Mouse (Mus musculus): ENCODE results near the gene Birc5. TPM values are rescaled to one million over a fixed set of nuclear protein-coding genes. Genes with fewer than 3 reads are reported as not detected.
A peak's percentile ranks its signal among the peaks of the same experiment; 100 is the strongest.

Gene Birc5
- polyA plus RNA-seq, 1 experiment from 2014 or later: 344 TPM

DNA sequence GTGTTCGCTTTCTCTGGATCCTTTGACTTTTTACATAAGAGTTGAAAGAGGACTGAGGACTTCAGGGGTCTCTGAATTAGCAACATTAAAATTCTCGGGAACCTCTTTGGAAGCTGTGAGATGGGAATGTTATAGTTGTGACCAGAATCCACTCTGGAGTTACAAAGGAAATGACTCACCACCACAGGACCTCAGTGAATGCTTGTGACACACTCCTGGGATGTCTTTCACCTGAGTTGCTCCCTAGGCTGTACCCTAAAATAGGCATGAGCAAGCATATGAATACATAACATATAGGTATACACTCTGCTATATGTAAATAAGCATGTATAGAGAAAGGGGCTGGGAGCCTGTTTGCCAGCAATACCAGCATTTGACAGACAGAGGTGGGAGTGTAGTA, 5.6 kb upstream of the Birc5 start:
- 91% methylated on average over 2 of the region's 2 CpGs for WGBS
- Histone ChIP-seq H3K4me3 (no peak overlapping the region), H3K27me3 (no peaks in the 10 kb centered on the region), H3K4me1 (peaks cover 21% of the 10 kb centered on the region), H3K9ac (no peak overlapping the region), H3K9me3 (no peaks in the 10 kb centered on the region), H3K4me2 (no peak overlapping the region), H3K27ac (no peak overlapping the region), H3K36me3 (no peaks in the 10 kb centered on the region)
- ATAC-seq (ENCODE audit: insufficient number of reproducible peaks, insufficient read depth, low FRiP score, low TSS enrichment, low read depth): no peak

DNA sequence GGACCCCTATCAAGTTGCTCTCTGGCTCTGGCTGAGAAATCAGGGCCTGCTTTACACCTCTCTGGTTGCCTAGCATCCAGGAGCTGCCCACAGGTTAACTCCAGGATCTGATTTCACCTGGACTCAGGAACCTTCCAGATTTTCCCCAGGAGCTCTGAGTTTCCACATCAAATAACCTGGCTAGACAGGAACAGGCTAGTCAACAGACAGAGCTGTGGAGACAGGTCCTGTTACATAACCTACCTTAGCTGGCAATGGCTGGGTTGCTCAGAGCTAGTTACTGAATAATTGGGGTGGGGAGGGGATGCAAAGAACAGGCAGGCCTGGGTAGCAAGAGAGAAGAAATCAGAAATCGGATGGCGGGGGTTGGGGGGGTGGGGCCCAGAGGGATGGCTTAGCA, 4.1 kb upstream of the Birc5 start:
- ATAC-seq (ENCODE audit: insufficient number of reproducible peaks, insufficient read depth, low FRiP score, low TSS enrichment, low read depth): no peak
- no peaks in the 10 kb centered on the region for H3K27me3 ChIP-seq
- H3K4me1 ChIP-seq: peaks cover 22% of the 10 kb centered on the region
- no peak overlapping the region for H3K4me3 ChIP-seq
- H3K9ac ChIP-seq: peak overlapping the region; percentile 51; the same call in 1 of the 2 replicates
- peak overlapping the region; percentile 48; the same call in 1 of the 2 replicates for H3K27ac ChIP-seq
- 63% methylated on average over 2 of the region's 2 CpGs for WGBS
- no peaks in the 10 kb centered on the region for H3K36me3 ChIP-seq
- no peaks in the 10 kb centered on the region for H3K9me3 ChIP-seq
- no peak overlapping the region for H3K4me2 ChIP-seq

DNA sequence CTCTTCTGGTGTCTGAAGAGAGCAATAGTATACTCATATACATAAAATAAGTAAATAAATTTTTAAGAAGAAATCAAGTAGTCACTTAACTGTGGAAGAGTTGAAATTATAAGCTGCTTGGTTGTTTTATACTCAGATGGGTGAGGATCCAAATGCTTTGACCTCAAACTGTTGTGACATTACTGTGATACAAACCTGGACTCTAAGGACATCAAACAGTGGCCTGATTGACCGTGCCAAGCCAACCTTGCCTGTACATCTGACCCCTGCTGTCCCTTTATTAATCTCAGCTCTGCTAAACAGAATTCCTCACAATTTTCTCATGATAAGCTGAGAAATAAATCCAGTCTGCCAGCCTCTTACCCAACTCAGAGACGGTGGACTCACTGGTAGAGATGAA, 3.4 kb upstream of the Birc5 start:
- H3K27me3 ChIP-seq: no peaks in the 10 kb centered on the region
- no peak overlapping the region for H3K4me2 ChIP-seq
- 83% methylated on average over 2 of the region's 2 CpGs for WGBS
- H3K36me3 ChIP-seq: no peaks in the 10 kb centered on the region
- H3K9ac ChIP-seq: no peak overlapping the region
- peaks cover 28% of the 10 kb centered on the region for H3K4me1 ChIP-seq
- ATAC-seq (ENCODE audit: insufficient number of reproducible peaks, insufficient read depth, low FRiP score, low TSS enrichment, low read depth): no peak
- no peak overlapping the region for H3K27ac ChIP-seq
- H3K4me3 ChIP-seq: no peak overlapping the region
- no peaks in the 10 kb centered on the region for H3K9me3 ChIP-seq

DNA sequence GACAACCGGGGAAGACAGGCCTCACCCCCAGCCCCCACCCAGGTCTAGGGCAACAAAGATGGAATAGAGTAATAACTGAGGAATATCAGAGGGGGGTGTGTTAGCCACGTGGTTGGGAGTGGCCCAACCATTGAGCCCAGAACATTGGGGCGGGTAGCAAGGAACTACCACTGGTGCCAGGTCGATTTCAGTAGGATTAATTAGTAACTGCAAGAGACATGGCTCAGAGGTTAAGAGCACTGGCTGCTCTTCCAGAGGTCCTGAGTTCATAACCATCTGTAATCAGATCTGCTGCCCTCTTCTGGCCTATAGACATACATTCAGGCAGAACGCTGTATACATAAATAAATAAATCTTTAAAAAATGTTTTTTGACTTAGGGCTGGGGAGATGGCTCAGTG, 2.4 kb upstream of the Birc5 start:
- H3K27me3 ChIP-seq: no peaks in the 10 kb centered on the region
- 63% methylated on average over 5 of the region's 5 CpGs for WGBS
- no peak overlapping the region for H3K9ac ChIP-seq
- no peak for ATAC-seq (ENCODE audit: insufficient number of reproducible peaks, insufficient read depth, low FRiP score, low TSS enrichment, low read depth)
- no peak overlapping the region for H3K27ac ChIP-seq
- H3K4me1 ChIP-seq: peaks cover 32% of the 10 kb centered on the region
- no peaks in the 10 kb centered on the region for H3K36me3 ChIP-seq
- H3K9me3 ChIP-seq: no peaks in the 10 kb centered on the region
- H3K4me3 ChIP-seq: no peak overlapping the region
- H3K4me2 ChIP-seq: no peak overlapping the region

DNA sequence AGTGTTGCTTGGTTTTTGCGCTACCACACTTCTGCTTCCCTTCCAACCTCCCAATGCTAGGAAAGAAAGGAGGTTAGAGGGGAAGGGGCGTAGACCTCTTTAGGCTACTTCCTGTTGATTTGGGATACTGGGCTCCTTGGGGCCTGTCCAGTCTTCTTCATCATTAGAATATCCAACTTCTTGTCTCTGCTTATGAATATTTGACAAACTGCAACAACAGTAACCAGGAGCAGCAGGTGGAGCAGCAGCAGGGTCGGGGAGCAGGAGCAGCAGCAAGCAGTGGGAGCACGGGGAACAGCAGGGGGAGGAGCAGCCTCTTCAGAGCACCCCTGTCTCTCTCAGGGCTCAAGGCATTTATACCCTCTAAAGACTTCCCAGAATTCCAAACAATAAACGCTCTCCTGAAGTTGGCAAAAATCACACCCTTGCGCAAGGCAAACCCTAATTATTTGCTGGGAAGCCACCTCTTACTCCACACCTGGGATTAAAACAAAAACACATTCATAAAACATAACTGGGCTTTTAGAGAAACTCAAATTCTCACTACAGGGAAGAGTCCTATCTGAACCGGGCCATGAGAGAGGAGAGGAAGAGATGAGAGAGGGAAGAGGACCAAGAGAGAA, 1.3 kb upstream of the Birc5 start:
- H3K27ac ChIP-seq: peak overlapping the region; percentile 98
- H3K4me1 ChIP-seq: peaks cover 32% of the 10 kb centered on the region
- peak overlapping the region; percentile 86 for H3K9ac ChIP-seq
- WGBS: 79% methylated on average over 7 of the region's 7 CpGs
- H3K36me3 ChIP-seq: peaks cover 6% of the 10 kb centered on the region
- ATAC-seq (ENCODE audit: insufficient number of reproducible peaks, insufficient read depth, low FRiP score, low TSS enrichment, low read depth): no peak
- H3K27me3 ChIP-seq: no peaks in the 10 kb centered on the region
- peak overlapping the region; percentile 88 for H3K4me2 ChIP-seq
- peak overlapping the region; percentile 69 for H3K4me3 ChIP-seq
- H3K9me3 ChIP-seq: no peaks in the 10 kb centered on the region

DNA sequence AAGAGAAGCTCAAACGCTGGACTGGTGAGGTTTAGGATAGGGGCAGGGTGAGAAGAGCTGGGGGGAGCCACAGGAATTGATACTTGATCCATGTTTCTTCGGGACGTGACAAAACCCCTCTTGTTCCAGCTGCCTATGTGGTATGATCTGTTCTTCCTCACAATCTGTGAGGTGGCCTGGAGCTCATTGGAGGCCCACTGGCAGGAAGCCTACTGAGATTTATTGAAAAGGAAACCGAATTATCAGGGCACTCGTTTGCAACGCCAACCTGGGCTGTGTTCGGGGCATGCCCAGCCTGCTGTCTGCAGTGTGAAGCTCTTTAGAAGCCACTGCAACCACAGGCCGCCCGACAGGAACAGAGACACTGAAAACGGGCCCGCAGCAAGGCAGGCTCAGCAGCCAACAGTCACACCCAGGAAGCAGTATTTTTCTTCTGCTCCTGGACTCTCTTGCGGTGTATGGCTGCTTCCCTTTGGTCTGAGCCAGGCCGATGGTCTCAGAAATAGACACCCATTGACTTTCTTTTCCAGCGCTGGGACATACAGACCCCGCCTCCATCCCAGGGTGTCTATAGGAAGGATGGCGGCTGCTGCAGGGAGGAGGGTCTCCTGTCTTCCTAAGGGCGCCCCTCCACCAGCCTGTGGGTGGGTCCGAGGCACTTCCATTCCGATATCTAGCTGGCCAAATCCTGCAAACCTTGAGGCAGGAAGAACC, 623 bp upstream of the Birc5 start:
- 4% methylated on average over 19 of the region's 19 CpGs for WGBS

DNA sequence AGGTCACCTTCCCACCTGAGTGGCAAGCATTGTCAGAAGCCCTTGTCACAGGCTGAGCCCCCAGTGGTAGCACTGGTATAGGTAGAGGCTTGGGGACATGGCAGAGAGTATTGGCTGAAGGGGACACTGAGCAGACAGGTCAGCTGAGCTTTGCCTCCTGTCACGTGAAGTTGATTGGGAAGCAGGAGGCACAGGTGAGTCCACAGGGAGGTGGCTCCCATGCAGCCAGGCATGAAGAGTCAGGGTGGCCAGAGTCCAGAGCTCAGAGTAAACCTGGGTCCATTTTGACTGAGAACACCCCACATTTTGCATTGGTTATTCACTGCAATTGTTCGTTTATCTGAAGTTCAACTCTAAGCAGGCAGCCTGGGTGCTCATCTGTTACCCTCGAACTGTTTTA, 3.8 kb downstream of the Birc5 start:
- peaks cover 26% of the 10 kb centered on the region for H3K4me1 ChIP-seq
- H3K9ac ChIP-seq: no peak overlapping the region
- H3K27ac ChIP-seq: no peak overlapping the region
- H3K27me3 ChIP-seq: no peaks in the 10 kb centered on the region
- WGBS: 90% methylated on average over 3 of the region's 3 CpGs
- H3K4me3 ChIP-seq: no peak overlapping the region
- H3K4me2 ChIP-seq: no peak overlapping the region
- no peaks in the 10 kb centered on the region for H3K9me3 ChIP-seq
- peaks cover 56% of the 10 kb centered on the region for H3K36me3 ChIP-seq
- no peak for ATAC-seq (ENCODE audit: insufficient number of reproducible peaks, insufficient read depth, low FRiP score, low TSS enrichment, low read depth)

More for the DNA sequence above, 623 bp upstream of the Birc5 start:
- ATAC-seq (ENCODE audit: insufficient number of reproducible peaks, insufficient read depth, low FRiP score, low TSS enrichment, low read depth): peak; percentile 69
- H3K4me3 ChIP-seq: peak overlapping the region; percentile 69
- H3K27me3 ChIP-seq: no peaks in the 10 kb centered on the region
- peaks cover 14% of the 10 kb centered on the region for H3K36me3 ChIP-seq
- H3K4me1 ChIP-seq: peaks cover 32% of the 10 kb centered on the region
- peak overlapping the region; percentile 88 for H3K4me2 ChIP-seq
- H3K9ac ChIP-seq: peak overlapping the region; percentile 86
- H3K27ac ChIP-seq: peak overlapping the region; percentile 98
- no peaks in the 10 kb centered on the region for H3K9me3 ChIP-seq

DNA sequence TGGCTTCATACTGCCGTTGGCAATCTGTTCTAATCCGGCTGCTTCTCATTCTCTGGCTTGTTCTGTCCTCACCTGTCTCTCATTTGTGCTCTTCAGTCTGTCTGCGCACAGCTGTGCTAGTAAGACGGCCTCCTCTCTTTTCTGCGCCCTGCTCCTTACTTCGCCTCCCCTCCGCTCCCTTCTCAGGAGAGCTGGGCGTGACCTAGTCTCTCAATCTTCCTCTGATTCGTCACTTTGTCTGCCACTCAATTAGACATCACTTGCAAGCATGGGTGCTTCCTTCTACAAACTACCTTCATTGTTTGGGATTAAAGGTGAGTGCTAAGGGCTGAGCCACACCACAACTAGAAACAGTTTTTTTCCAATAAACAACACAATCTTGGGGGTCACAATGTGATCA, 5.2 kb downstream of the Birc5 start:
- no peak for ATAC-seq (ENCODE audit: insufficient number of reproducible peaks, insufficient read depth, low FRiP score, low TSS enrichment, low read depth)
- no peak overlapping the region for H3K4me2 ChIP-seq
- peaks cover 56% of the 10 kb centered on the region for H3K36me3 ChIP-seq
- H3K27me3 ChIP-seq: peaks cover 8% of the 10 kb centered on the region; the same call in 1 of the 2 replicates
- no peak overlapping the region for H3K9ac ChIP-seq
- no peaks in the 10 kb centered on the region for H3K9me3 ChIP-seq
- WGBS: 80% methylated on average over 9 of the region's 9 CpGs
- no peak overlapping the region for H3K4me3 ChIP-seq
- peaks cover 28% of the 10 kb centered on the region for H3K4me1 ChIP-seq
- no peak overlapping the region for H3K27ac ChIP-seq

DNA sequence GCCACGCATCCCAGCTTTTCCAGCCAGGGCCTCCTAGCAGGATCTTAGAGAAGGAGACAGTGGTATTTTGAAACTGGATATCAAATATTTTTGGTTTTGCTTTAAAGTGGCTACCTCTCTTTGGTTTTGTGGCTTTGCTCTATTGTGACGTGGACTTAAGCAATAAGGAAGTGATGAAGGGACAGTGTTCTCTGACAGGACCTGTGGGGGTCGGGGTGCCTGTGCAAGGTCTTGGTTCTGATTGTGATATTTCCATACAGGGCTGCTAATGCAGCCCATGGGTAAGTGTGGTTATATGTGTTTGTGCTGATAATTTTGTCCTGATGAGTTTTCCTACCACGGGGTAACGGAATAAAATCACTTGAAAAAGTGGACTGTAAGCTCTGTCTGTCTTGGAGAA, 6.3 kb downstream of the Birc5 start:
- ATAC-seq (ENCODE audit: insufficient number of reproducible peaks, insufficient read depth, low FRiP score, low TSS enrichment, low read depth): no peak
- WGBS: 89% methylated on average over 5 of the region's 5 CpGs
- H3K4me1 ChIP-seq: peaks cover 28% of the 10 kb centered on the region
- H3K27me3 ChIP-seq: peaks cover 20% of the 10 kb centered on the region
- no peak overlapping the region for H3K27ac ChIP-seq
- peaks cover 56% of the 10 kb centered on the region for H3K36me3 ChIP-seq
- no peak overlapping the region for H3K9ac ChIP-seq
- H3K4me2 ChIP-seq: no peak overlapping the region
- no peaks in the 10 kb centered on the region for H3K9me3 ChIP-seq
- no peak overlapping the region for H3K4me3 ChIP-seq

DNA sequence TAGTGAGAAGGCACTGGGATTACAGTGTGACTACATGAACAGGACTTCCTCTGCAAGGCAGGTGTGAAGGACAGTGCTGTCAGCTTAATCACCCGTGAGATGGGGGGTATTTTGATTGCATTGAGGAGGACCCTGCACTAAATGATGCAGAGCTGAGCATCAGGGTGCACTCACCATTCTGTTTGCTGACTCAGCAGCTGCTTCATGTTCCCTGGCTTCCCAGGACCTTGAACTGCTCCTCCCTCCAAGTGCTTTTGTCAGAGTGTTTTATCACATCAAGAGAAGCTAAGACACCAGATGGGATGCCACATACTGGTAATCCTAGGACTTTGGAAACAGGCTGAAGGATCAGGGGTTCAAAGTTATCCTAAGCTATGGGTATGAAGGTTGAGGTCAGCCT, 6.9 kb downstream of the Birc5 start:
- H3K4me3 ChIP-seq: no peak overlapping the region
- H3K27me3 ChIP-seq: peaks cover 26% of the 10 kb centered on the region
- no peak overlapping the region for H3K9ac ChIP-seq
- H3K4me2 ChIP-seq: no peak overlapping the region
- 91% methylated on average over 1 of the region's 1 CpGs for WGBS
- peaks cover 56% of the 10 kb centered on the region for H3K36me3 ChIP-seq
- H3K27ac ChIP-seq: no peak overlapping the region
- ATAC-seq (ENCODE audit: insufficient number of reproducible peaks, insufficient read depth, low FRiP score, low TSS enrichment, low read depth): no peak
- peaks cover 29% of the 10 kb centered on the region for H3K4me1 ChIP-seq
- no peaks in the 10 kb centered on the region for H3K9me3 ChIP-seq

DNA sequence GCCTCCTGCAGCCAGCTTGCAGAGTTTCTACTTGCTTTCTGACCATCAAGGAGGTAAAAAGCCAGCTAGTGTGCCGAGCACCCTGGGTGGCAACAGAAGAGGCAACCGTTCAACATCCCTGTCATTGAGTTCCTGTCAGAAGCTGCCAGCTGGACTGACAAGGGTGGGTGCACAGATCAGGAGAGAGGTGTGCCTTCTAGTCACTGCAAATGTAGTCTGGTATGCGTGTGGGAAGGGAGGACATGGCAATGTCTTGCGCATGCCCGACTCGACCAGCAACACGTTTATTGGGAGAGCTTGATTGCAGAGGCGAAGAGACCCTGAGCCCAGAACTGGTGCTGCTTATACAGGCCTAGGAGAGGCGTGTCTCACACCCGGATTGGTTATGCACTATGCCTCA, 8.4 kb downstream of the Birc5 start:
- no peaks in the 10 kb centered on the region for H3K9me3 ChIP-seq

DNA sequence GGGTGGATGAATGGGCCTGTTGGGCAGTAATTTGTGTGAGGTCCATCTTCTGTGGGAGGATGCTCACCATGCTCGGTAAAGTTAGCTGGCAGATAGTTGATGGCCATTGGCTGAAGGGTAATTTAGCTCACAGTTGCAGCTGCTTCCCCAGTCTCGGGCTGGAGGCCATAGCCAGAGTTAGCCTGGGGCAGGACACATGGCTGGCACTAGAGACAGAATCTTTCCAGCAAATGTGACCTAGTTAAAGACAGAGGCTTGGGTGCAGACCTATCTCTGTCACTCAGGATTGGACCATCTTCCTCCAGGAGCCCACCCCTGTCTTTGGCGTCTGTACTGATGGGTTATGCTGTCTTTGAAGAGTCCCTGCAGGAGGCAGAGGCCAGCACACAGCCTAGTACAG, 9.3 kb downstream of the Birc5 start:
- no peak overlapping the region for H3K27ac ChIP-seq
- WGBS: 63% methylated on average over 3 of the region's 3 CpGs
- H3K4me3 ChIP-seq: no peak overlapping the region
- H3K9me3 ChIP-seq: no peaks in the 10 kb centered on the region
- H3K36me3 ChIP-seq: peaks cover 43% of the 10 kb centered on the region
- ATAC-seq (ENCODE audit: insufficient number of reproducible peaks, insufficient read depth, low FRiP score, low TSS enrichment, low read depth): no peak
- H3K9ac ChIP-seq: no peak overlapping the region
- H3K4me2 ChIP-seq: no peak overlapping the region
- H3K27me3 ChIP-seq: peaks cover 49% of the 10 kb centered on the region
- peaks cover 27% of the 10 kb centered on the region for H3K4me1 ChIP-seq

More for the DNA sequence above, 8.4 kb downstream of the Birc5 start:
- Histone ChIP-seq H3K4me1 (peaks cover 27% of the 10 kb centered on the region), H3K27me3 (peaks cover 41% of the 10 kb centered on the region), H3K27ac (no peak overlapping the region), H3K4me3 (no peak overlapping the region), H3K9ac (no peak overlapping the region), H3K36me3 (peaks cover 52% of the 10 kb centered on the region), H3K4me2 (no peak overlapping the region)
- 93% methylated on average over 10 of the region's 10 CpGs for WGBS
- ATAC-seq (ENCODE audit: insufficient number of reproducible peaks, insufficient read depth, low FRiP score, low TSS enrichment, low read depth): no peak
